Mouse (Mus musculus): Measurements from ENCODE around the gene Zcchc8. TPM values are rescaled to one million over a fixed set of nuclear protein-coding genes. Genes with fewer than 3 reads are reported as not detected.
"Not testable (repeated sequence)": the region's sequence is repeated elsewhere in the genome, so short reads cannot be mapped to it uniquely, and the experiment has no call there.

Gene Zcchc8
- total RNA-seq (2021), result 10 to 100 TPM; 39.7 to 54.2 TPM
- long read RNA-seq, experiment 1, full-length matches to known transcripts, result 3 of 9 reads
- long read RNA-seq, experiment 1, partial matches to known transcripts, result 2 of 9 reads
- long read RNA-seq, experiment 1, other reads (novel, unspliced or antisense), result 4 of 9 reads
- long read RNA-seq, experiment 2, full-length matches to known transcripts, result 5 of 7 reads
- long read RNA-seq, experiment 2, partial matches to known transcripts, result 1 of 7 reads
- long read RNA-seq, experiment 2, other reads (novel, unspliced or antisense), result 1 of 7 reads

GRCm38 (mm10) chr5:123720328-123721311, at the start of gene Zcchc8:
TSS of gene Zcchc8 (minus strand) at chr5:123721100.
- peak; percentile 95 for DNase-seq

DNA sequence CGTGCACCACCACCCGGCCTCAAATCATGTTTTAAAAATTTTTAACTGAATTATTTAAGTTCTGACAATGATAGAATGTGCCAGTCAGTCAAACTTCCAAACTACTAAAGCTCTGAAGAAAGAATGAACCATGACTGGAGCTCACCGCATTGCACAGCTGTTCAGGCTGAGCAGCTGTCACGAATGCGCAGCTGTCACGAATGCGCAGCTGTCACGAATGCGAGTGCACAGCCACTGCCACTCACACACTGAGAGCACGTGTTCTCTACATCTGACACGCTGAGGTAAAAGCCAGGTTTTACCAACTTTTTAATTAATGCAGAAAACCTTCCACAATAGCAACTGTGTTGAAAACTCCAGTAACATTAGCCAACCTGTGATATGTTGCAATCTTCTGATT, 45.6 kb upstream of the Zcchc8 start:
- DNase-seq, result not testable (repeated sequence)

GRCm38 (mm10) chr5:123765506-123765905, 44.6 kb upstream of the Zcchc8 start:
- DNase-seq, result no peak

DNA sequence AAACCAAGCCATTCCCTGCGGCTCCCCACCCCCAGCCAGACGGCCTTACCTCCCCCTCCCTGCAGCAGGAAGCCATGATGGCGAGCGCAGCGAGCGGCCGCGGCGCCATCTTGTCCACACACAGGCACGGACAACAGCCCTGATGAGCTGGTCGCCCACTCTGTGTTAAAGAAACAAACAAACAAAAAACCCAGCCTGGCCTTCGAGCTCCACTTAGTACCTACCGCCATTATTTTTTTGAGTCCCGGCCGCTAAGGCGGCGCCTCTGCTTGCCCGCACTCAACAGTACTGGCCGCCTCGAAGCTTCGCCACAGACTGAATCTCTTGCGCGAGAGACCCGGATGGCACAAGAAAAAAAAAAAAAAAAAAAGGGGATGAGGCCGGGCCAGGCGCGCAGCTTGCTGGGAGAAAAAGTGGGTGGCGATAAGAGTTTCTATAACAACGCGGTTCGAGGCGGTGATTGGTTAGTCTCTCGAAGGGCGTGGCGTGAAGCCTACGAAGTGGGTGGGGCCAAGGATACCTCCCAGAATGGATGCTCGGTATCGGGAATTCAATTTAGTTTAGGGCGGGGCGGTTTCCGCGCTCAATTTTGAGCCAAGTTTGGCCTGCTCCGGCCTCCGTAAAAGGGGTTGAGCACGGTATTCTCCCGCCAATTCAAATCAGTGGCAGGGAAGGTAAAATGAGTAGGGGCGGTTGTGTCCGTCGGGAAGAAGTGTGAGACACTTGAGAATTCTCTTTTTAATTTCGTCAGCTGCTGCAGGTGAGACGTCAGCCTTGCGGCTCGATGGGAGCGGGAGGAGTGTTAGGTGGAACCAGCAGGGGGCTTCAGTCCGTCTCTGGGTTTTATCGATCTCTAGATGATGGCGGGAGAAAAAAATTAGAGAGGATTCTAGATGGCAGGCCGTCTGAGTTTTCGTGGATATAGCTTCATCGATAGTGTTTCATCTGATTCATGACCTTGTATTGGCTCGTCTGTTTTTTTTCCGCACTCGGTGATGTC, 28.5 kb upstream of the Zcchc8 start, which contains the start of the genes Rsrc2 and Kntc1:
TSS of gene Rsrc2 (minus strand) at position 350 of the 1,000 bp plus-strand sequence.
TSS of gene Kntc1 (plus strand) at position 652 of the 1,000 bp plus-strand sequence.
- DNase-seq, result peak; percentile 98

DNA sequence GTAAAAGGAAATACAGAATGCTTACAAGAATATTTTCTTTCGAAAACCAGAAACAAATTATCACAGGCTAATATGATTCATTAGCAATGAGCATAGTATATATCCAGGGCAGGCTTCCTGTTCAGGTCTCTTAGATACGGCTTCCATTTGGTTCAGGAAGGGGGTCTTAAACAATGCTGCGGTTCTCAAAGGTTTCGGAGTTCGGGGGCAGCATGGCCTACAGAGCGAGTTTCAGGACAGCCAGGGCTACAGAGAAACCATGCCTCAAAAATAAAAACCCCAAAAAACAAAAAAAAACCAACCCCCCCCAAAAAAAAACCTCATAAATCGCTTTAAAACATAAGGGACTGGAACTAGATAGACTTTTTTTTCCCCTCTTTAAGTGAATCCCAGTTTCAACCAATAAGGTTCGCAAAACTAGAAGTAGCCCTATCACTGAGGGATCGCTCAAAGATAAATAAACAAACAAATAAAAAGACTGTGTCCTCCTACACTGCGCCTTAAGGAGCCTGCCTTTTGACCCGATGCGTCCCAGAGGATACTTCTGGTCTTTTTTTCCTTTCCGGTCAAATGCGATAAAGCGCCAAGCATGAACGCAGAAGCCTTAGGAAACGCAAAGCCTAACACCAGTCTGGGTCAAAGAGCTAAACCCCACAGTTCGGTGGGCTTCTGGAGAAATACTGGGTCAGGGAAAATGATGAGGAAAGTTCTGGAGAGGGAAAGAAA, 27.6 kb upstream of the Zcchc8 start:
- peak; percentile 7 for DNase-seq

GRCm38 (mm10) chr5:123747604-123748003, 26.7 kb upstream of the Zcchc8 start:
- no peak for DNase-seq

DNA sequence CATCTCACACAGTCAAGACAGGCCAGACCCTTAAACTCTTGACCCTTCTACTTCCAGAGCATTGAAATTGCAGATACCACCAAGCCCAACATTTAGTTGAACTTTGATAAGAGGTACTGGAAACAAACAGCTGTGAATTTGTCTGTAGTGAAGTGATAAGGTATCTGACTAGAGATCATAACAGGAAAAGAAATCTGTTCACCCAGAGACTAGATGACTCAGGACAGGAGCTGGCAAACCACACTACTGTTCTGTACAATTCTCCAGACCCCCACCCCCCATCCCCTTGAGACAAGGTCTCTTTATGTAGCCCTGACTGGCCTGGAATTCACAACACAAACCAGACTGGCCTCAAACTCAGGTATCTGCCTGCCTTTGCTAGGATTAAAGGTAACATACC, 25.4 kb upstream of the Zcchc8 start:
- peak; percentile 13 for DNase-seq

GRCm38 (mm10) chr5:123744358-123744757, 23.5 kb upstream of the Zcchc8 start:
- DNase-seq, result no peak

DNA sequence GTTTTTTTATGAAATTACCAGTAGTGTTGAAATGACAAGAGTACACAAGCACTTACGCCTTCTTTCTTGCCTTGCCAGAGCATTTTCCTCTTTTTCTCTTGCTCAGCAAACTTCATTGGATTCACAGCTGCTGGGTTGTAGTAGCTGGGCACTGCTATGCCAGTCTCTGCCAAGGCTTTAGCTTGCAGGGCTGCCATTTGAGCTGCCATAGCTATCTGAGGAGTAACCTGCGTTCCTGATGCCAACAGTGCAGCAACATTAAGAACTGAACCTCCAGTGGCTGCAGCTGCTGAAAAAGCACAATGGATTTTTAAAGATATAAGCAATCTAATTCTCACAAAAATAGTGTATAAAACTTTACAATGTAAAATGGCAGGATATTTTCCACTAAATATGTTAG, 10.1 kb upstream of the Zcchc8 start:
- DNase-seq, result no peak

GRCm38 (mm10) chr5:123723816-123724215, 2.9 kb upstream of the Zcchc8 start:
- DNase-seq, result not testable (repeated sequence)

DNA sequence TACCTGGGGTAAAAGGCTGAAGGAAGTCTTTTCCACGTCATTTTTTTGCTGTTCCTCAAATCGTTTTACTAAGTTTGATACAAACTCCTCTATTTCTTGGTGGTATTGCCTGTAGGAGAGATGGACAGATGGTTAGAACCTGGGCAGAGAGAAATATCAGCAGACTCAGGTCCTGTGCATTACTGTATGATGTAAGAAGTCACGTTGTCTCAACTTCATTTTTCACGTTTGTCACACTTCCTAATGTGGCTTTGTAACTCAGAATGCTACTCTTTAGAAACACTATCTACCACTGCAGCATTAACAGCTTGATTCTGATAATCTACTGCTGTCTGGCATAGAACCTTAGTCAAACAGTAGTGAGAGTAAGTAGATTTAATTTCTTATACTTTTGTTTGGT, 6.3 kb downstream of the Zcchc8 start:
- DNase-seq, result no peak

- DNase-seq, result no peak
Observed at GRCm38 (mm10) chr5:123713782-123714181, 7.1 kb downstream of the Zcchc8 start.

DNA sequence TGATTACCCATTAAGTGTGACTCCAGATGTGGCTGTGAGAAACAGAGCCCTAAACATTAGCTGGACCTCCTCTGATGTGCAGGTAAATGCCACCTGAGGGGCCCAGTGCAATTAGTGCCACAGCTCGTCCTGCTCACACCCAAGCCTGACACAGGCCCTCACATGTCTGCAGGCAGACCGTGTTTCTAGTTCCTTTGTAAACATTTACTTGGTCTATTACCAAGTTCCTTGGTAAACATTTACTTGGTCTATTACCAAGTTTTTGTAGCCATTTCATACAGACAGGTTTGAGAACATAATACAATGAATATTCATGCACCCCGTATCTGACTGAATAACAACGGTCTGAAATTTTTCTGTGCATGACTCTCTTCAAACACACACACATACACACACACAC, 11.3 kb downstream of the Zcchc8 start:
- DNase-seq, result no peak

DNA sequence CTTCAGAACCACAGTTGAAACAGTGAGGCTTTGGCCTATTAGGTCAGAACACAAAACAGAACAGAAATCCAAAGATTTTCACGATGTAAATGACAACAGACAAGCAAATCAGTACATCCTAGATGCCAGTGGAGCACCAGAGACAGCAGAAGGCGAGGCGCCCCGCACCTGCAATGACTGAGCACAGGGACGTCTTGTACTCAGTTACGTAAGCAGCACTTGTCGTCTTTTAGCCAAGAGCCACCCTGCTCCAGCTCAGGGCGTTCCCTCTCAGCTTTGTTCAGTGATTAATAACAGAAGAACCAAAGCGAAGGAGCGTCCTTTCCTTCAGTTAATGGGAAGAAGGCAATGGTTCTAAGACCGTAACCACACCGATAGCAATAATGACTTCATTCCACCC, 12.3 kb downstream of the Zcchc8 start:
- no peak for DNase-seq

GRCm38 (mm10) chr5:123700625-123701024, 20.3 kb downstream of the Zcchc8 start:
- peak; percentile 77 for DNase-seq

GRCm38 (mm10) chr5:123699198-123699597, 21.7 kb downstream of the Zcchc8 start:
- peak; percentile 88 for DNase-seq

DNA sequence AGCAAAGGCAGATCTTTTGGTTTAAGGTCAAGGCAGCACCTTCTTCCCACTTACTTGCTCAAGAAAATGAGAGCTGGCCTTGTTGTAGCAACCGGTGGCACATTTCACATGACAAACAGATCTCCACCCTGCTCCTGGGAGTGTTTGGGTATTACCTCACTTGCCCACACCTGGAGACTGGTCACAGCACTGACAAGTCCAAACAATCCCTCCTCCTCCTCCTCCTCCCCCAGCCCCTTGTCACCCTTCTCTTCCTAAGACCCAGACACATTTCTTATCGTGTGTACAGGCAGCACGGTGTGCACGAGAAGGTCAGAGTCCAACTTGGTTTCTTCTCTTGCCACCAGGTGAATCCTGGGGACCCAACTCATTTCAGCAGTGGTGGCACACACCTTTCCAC, 23.9 kb downstream of the Zcchc8 start:
- no peak for DNase-seq

DNA sequence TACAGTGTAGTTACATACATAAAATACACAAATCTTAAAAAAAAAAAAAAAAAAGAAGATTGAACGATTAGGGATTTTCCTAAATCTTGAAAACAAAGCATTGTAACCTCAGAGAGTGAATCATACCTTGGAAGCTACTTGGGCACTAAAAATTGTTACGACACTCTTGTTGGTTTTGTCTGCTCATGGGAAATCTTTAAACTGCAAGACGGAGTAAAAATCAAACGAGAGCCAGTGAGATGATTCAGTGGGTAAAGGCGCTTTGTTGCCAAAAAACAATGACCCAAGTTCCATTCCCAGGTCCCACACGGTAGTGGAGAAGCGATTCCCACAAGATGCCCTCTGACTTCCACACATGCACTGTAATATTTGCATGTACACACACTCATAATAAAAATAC, 24.7 kb downstream of the Zcchc8 start:
- no peak for DNase-seq

GRCm38 (mm10) chr5:123694468-123694867, 26.4 kb downstream of the Zcchc8 start:
- DNase-seq, result peak; percentile 69

DNA sequence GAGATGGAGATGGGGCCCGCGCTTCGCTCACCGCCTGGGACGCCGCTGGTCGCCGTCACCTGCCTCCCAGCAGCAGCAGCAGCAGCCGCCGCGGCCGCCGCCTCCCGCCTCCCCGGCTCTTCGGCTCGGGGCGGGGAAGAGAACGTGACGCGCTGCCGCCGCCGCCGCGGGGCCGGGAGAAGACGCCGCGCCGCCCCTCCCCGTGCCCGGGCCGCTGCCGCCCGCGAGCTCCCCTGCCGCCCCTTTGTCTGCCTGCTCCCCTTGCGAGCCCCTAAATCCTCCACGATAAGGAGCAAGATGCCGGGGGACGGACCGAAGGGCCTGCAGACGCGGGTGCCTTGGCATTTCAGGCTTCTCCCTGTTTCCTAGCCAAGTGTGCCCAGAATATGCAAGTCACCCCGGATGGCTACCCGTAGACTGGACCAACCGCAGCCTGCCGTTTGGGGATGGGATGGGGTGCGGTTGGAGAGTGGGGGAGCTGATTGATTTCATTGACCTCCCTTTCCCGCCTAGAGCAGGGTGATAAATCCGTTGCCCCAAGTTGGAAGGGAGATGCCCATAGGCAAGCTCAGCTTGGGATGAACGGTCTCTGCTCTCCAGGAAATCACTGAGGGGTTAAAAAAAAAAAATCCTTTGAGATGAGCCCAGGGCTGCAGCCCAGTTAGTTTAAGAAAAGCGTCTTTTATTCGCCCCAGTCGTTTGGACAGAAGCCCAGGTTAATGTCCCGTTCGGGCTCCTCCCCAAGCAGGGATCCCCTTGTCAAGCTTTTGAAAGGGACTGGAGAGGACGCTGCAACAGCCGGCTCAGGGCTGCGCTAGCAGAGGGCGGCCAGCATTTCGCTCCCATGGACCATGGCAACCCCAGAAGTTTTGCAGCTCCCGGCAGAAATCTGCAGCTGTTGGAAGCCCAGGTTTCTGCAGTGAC, 36.4 kb downstream of the Zcchc8 start, which contains the start of gene Clip1:
TSS of gene Clip1 (minus strand) at position 398 of the 924 bp plus-strand sequence.
- peak; percentile 83 for DNase-seq
